Mouse (Mus musculus) embryonic facial prominence, embryonic 11.5 days (tissue): ENCODE results near the gene Lsm6. TPM values are rescaled to one million over a fixed set of nuclear protein-coding genes. Genes with fewer than 3 reads are reported as not detected.

Source experiments
- ATAC-seq: fragments of 200-750 bp; cut with Nextera tagmentation; replicated peaks from 2 replicates; pipeline ENCODE4 v1.8.0; 2017; ENCODE audit warnings: low read depth; ENCODE audit not compliant: insufficient number of reproducible peaks, low FRiP score, low TSS enrichment
- DNase-seq: peaks from one replicate; pipeline ENCODE4 v3.0.0-alpha.2; 2015; ENCODE audit warnings: low spot score
- H3K27ac ChIP-seq: fragments of 300-500 bp; sonication (generic); replicated peaks from 2 replicates; pipeline ENCODE4 v1.5.1; 2014; ENCODE audit warnings: mild to moderate bottlenecking, low read depth, low read length, control low read depth
- H3K27me3 ChIP-seq: fragments of 300-500 bp; sonication (generic); 2 replicates; pipeline ENCODE4 v1.6.1; 2014; ENCODE audit warnings: mild to moderate bottlenecking, low read length, moderate library complexity, mixed read lengths; ENCODE audit not compliant: control insufficient read depth, insufficient read depth
- H3K36me3 ChIP-seq: fragments of 300-500 bp; sonication (generic); replicated peaks from 2 replicates; pipeline ENCODE4 v1.6.1; 2014; ENCODE audit warnings: low read depth, mild to moderate bottlenecking, low read length, moderate library complexity, mixed read lengths; ENCODE audit not compliant: control insufficient read depth, insufficient read depth
- H3K4me1 ChIP-seq: fragments of 300-500 bp; sonication (generic); 2 replicates; pipeline ENCODE4 v1.6.1; 2014; ENCODE audit warnings: low read length, mixed read lengths; ENCODE audit not compliant: control insufficient read depth, insufficient read depth
- H3K4me2 ChIP-seq: fragments of 300-500 bp; sonication (generic); 2 replicates; pipeline ENCODE4 v1.6.1; 2014; ENCODE audit warnings: low read depth, mild to moderate bottlenecking, control low read depth, low read length, moderate library complexity
- H3K4me3 ChIP-seq: fragments of 300-500 bp; sonication (generic); 2 replicates; pipeline ENCODE4 v1.5.1; 2014; ENCODE audit warnings: low read depth, low read length, control low read depth
- H3K9ac ChIP-seq: fragments of 300-500 bp; sonication (generic); replicated peaks from 2 replicates; pipeline ENCODE4 v1.6.1; 2014; ENCODE audit warnings: mild to moderate bottlenecking, control low read depth, low read length
- H3K9me3 ChIP-seq: fragments of 300-500 bp; sonication (generic); replicated peaks from 2 replicates; pipeline ENCODE4 v1.6.1; 2016; ENCODE audit warnings: mild to moderate bottlenecking, low read length, inconsistent platforms, mixed read lengths; ENCODE audit not compliant: control insufficient read depth
- WGBS: fragments of 180-500 bp; shearing (Covaris S2); extraction: QIAGEN DNeasy Blood & Tissue Kit; methylation state at CpG from one replicate; pipeline ENCODE4 v1.1.7; 2014; 5-methylcytosine and 5-hydroxymethylcytosine counted together
- polyA plus RNA-seq: library from polyadenylated mRNA; unstranded; fragments of >200 nt; fragmentation: Nextera tagmentation; extraction: Ambion mirVana; gene quantifications from 2 replicates; pipeline ENCODE4 v1.2.1, GENCODE M21; 2014

Gene Lsm6
- polyA plus RNA-seq, 1 experiment from 2014 or later, result 244 TPM

- Histone ChIP-seq H3K36me3 (no peaks in the 10 kb centered on the region), H3K27ac (no peak overlapping the region), H3K27me3 (no peaks in the 10 kb centered on the region), H3K4me2 (no peak overlapping the region), H3K4me3 (no peak overlapping the region), H3K4me1 (no peaks in the 10 kb centered on the region), H3K9me3 (no peaks in the 10 kb centered on the region), H3K9ac (no peak overlapping the region)
- ATAC-seq (no peak), DNase-seq (no peak)
Measured at GRCm38 (mm10) chr8:78759139-78759538, 61.8 kb downstream of the Lsm6 start.

- no peaks in the 10 kb centered on the region for H3K4me1 ChIP-seq
- DNase-seq, result no peak
- no peaks in the 10 kb centered on the region for H3K27me3 ChIP-seq
- no peak overlapping the region for H3K9ac ChIP-seq
- H3K27ac ChIP-seq, result no peak overlapping the region
- H3K36me3 ChIP-seq, result no peaks in the 10 kb centered on the region
- WGBS, result 73% methylated on average over 4 of the region's 4 CpGs
- H3K9me3 ChIP-seq, result no peaks in the 10 kb centered on the region
- H3K4me3 ChIP-seq, result no peak overlapping the region
- H3K4me2 ChIP-seq, result no peak overlapping the region
- ATAC-seq, result no peak
Measured at GRCm38 (mm10) chr8:78754986-78755385, 66.0 kb downstream of the Lsm6 start.

Other genes starting within 250 kb of the Lsm6 start
- gene Zfp827, start 207.3 kb upstream of the Lsm6 start, polyA plus RNA-seq, result 11.0 and 11.2 TPM in 2 replicates